Mouse (Mus musculus): ENCODE results near the gene Ccdc85a. TPM values are rescaled to one million over a fixed set of nuclear protein-coding genes. Genes with fewer than 3 reads are reported as not detected.

Gene Ccdc85a
- polyA plus RNA-seq, 1 experiment = not detected

DNA sequence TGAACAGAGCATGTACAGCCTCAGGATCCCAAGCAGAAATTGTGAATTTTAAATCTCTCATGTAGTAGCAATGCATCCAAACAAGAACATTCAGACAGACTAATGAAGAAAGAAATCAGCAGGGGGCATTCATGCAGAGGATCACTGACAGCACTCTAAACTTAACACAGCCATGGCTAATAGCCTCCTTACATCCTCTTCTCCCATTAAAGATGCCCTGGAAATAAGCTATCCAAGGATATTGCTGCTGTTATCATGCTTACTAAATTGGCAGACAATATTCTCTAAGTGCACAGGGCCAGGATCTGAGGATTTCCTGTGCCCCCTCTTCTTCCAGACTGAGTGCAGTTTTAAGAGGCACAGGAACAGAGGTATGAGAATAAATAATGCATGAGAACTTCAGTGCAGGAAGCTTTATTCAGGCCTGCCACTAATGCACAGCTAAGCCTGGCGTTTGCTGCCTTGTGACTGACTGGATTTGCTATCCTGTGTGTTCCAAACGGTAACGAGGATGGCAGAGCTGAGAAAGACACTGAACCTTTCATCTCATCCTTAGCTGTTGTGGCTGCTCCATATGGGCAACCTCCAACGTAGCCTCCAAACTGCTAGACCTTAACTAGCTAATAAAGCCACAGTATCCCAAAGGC is 99.9 kb downstream of the Ccdc85a start:
- no peaks in the 10 kb centered on the region for H3K36me3 ChIP-seq (ENCODE audit: control insufficient read depth, insufficient read depth)
- no peak for TF ChIP-seq MYOD1 (IDR thresholded peaks at IDR 0.05; ENCODE audit: control insufficient read depth, insufficient read length, low read depth)
- TF ChIP-seq FOSL1 (IDR thresholded peaks at IDR 0.05; ENCODE audit: insufficient read depth, low read length, poor library complexity, severe bottlenecking) = no peak
- no peak for TF ChIP-seq USF1 (IDR thresholded peaks at IDR 0.05; ENCODE audit: low read depth)
- TF ChIP-seq CEBPB (IDR thresholded peaks at IDR 0.05; ENCODE audit: low read depth) = no peak
- TF ChIP-seq MAX (IDR thresholded peaks at IDR 0.05) = no peak
- no peak for TF ChIP-seq MYOG (IDR thresholded peaks at IDR 0.05; ENCODE audit: control insufficient read depth, extremely low read depth, insufficient read length)
- TF ChIP-seq CTCF (IDR thresholded peaks at IDR 0.05; ENCODE audit: control insufficient read depth, insufficient read depth, insufficient read length) = no peak
- H3K79me2 ChIP-seq (ENCODE audit: control insufficient read depth, insufficient read depth) = no peaks in the 10 kb centered on the region
- H3K79me3 ChIP-seq (ENCODE audit: low read depth) = no peaks in the 10 kb centered on the region
- H3ac ChIP-seq (ENCODE audit: control insufficient read depth, insufficient read length, low read depth) = no peak overlapping the region
- H3K27me3 ChIP-seq (ENCODE audit: control insufficient read depth, insufficient read depth, insufficient read length) = no peaks in the 10 kb centered on the region
- no peak overlapping the region for H3K4me3 ChIP-seq (ENCODE audit: insufficient read depth, poor library complexity, severe bottlenecking)

GRCm38 (mm10) chr11:28477088-28477487 is 107.0 kb downstream of the Ccdc85a start:
- Histone ChIP-seq H3K79me3 (ENCODE audit: low read depth) (no peaks in the 10 kb centered on the region), H3K4me3 (ENCODE audit: insufficient read depth, poor library complexity, severe bottlenecking) (no peak overlapping the region), H3K36me3 (ENCODE audit: control insufficient read depth, insufficient read depth) (no peaks in the 10 kb centered on the region), H3ac (ENCODE audit: control insufficient read depth, insufficient read length, low read depth) (no peak overlapping the region), H3K79me2 (ENCODE audit: control insufficient read depth, insufficient read depth) (no peaks in the 10 kb centered on the region), H3K27me3 (ENCODE audit: control insufficient read depth, insufficient read depth, insufficient read length) (no peaks in the 10 kb centered on the region)
- TF ChIP-seq MYOD1 (IDR thresholded peaks at IDR 0.05; ENCODE audit: control insufficient read depth, insufficient read length, low read depth) = no peak
- TF ChIP-seq USF1 (IDR thresholded peaks at IDR 0.05; ENCODE audit: low read depth) = no peak
- no peak for TF ChIP-seq MYOG (IDR thresholded peaks at IDR 0.05; ENCODE audit: control insufficient read depth, extremely low read depth, insufficient read length)
- TF ChIP-seq CEBPB (IDR thresholded peaks at IDR 0.05; ENCODE audit: low read depth) = no peak
- TF ChIP-seq CTCF (IDR thresholded peaks at IDR 0.05; ENCODE audit: control insufficient read depth, insufficient read depth, insufficient read length) = no peak
- no peak for TF ChIP-seq MAX (IDR thresholded peaks at IDR 0.05)

- no peak overlapping the region for H3ac ChIP-seq (ENCODE audit: control insufficient read depth, insufficient read length, low read depth)
- no peaks in the 10 kb centered on the region for H3K79me3 ChIP-seq (ENCODE audit: low read depth)
- TF ChIP-seq MYOD1 (IDR thresholded peaks at IDR 0.05; ENCODE audit: control insufficient read depth, insufficient read length, low read depth) (no peak), CEBPB (IDR thresholded peaks at IDR 0.05; ENCODE audit: low read depth) (no peak), CTCF (IDR thresholded peaks at IDR 0.05; ENCODE audit: control insufficient read depth, insufficient read depth, insufficient read length) (no peak), MYOG (IDR thresholded peaks at IDR 0.05; ENCODE audit: control insufficient read depth, extremely low read depth, insufficient read length) (no peak), FOSL1 (IDR thresholded peaks at IDR 0.05; ENCODE audit: insufficient read depth, low read length, poor library complexity, severe bottlenecking) (no peak), MAX (IDR thresholded peaks at IDR 0.05) (no peak), USF1 (IDR thresholded peaks at IDR 0.05; ENCODE audit: low read depth) (no peak)
- H3K4me3 ChIP-seq (ENCODE audit: insufficient read depth, poor library complexity, severe bottlenecking) = no peak overlapping the region
- no peaks in the 10 kb centered on the region for H3K79me2 ChIP-seq (ENCODE audit: control insufficient read depth, insufficient read depth)
- H3K36me3 ChIP-seq (ENCODE audit: control insufficient read depth, insufficient read depth) = no peaks in the 10 kb centered on the region
- H3K27me3 ChIP-seq (ENCODE audit: control insufficient read depth, insufficient read depth, insufficient read length) = no peaks in the 10 kb centered on the region
These were observed 118.4 kb downstream of the Ccdc85a start for GRCm38 (mm10) chr11:28465726-28466125.

GRCm38 (mm10) chr11:28464926-28465325 is 119.2 kb downstream of the Ccdc85a start:
- Histone ChIP-seq H3K79me3 (ENCODE audit: low read depth) (no peaks in the 10 kb centered on the region), H3ac (ENCODE audit: control insufficient read depth, insufficient read length, low read depth) (no peak overlapping the region), H3K79me2 (ENCODE audit: control insufficient read depth, insufficient read depth) (no peaks in the 10 kb centered on the region), H3K27me3 (ENCODE audit: control insufficient read depth, insufficient read depth, insufficient read length) (no peaks in the 10 kb centered on the region), H3K36me3 (ENCODE audit: control insufficient read depth, insufficient read depth) (no peaks in the 10 kb centered on the region), H3K4me3 (ENCODE audit: insufficient read depth, poor library complexity, severe bottlenecking) (no peak overlapping the region)
- TF ChIP-seq FOSL1 (IDR thresholded peaks at IDR 0.05; ENCODE audit: insufficient read depth, low read length, poor library complexity, severe bottlenecking) (no peak), CEBPB (IDR thresholded peaks at IDR 0.05; ENCODE audit: low read depth) (no peak), MYOG (IDR thresholded peaks at IDR 0.05; ENCODE audit: control insufficient read depth, extremely low read depth, insufficient read length) (no peak), CTCF (IDR thresholded peaks at IDR 0.05; ENCODE audit: control insufficient read depth, insufficient read depth, insufficient read length) (no peak), MAX (IDR thresholded peaks at IDR 0.05) (no peak), MYOD1 (IDR thresholded peaks at IDR 0.05; ENCODE audit: control insufficient read depth, insufficient read length, low read depth) (no peak), USF1 (IDR thresholded peaks at IDR 0.05; ENCODE audit: low read depth) (no peak)

DNA sequence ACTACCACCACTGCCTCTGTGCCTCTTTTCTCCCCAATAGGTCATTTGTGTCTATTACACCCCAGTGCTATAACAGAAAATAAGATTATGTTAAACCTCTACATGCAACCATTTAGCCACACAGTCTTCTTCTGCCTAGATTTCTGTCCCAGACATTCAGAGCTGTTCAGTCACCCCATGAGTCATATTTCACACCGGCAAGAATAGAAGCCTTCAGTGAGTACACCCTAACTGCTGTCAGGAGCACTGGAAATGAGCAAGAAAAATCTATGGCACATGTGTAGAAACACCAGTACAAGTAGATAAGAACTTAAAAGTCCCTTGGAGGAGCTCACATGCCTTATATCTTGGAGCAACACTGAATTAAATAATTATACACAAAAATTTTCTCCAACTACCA is 125.0 kb downstream of the Ccdc85a start:
- TF ChIP-seq FOSL1 (IDR thresholded peaks at IDR 0.05; ENCODE audit: insufficient read depth, low read length, poor library complexity, severe bottlenecking) = no peak
- no peak for TF ChIP-seq MYOG (IDR thresholded peaks at IDR 0.05; ENCODE audit: control insufficient read depth, extremely low read depth, insufficient read length)
- no peak for TF ChIP-seq USF1 (IDR thresholded peaks at IDR 0.05; ENCODE audit: low read depth)
- H3ac ChIP-seq (ENCODE audit: control insufficient read depth, insufficient read length, low read depth) = no peak overlapping the region
- H3K79me3 ChIP-seq (ENCODE audit: low read depth) = no peaks in the 10 kb centered on the region
- no peaks in the 10 kb centered on the region for H3K27me3 ChIP-seq (ENCODE audit: control insufficient read depth, insufficient read depth, insufficient read length)
- no peak overlapping the region for H3K4me3 ChIP-seq (ENCODE audit: insufficient read depth, poor library complexity, severe bottlenecking)
- no peaks in the 10 kb centered on the region for H3K36me3 ChIP-seq (ENCODE audit: control insufficient read depth, insufficient read depth)
- H3K79me2 ChIP-seq (ENCODE audit: control insufficient read depth, insufficient read depth) = no peaks in the 10 kb centered on the region

DNA sequence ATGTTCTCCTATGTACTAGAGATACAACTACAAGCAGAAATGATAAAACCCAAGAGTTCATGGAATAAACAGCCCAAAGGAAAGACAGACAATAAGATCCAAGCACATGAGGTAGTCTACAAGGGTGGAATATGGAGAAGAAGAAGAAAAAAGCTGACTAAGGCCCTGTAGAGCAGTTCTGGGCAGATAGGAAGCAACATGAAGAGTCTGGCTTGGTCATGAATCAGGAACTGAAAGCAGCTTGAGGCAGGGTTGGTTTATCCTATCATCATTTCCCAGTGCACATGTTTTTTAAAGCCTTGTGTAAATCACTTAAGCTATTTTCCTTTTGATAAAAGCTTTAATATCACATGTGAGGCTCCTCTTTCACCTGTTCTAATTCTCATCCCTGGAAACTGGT is 144.2 kb downstream of the Ccdc85a start:
- Histone ChIP-seq H3K79me3 (ENCODE audit: low read depth) (no peaks in the 10 kb centered on the region), H3K79me2 (ENCODE audit: control insufficient read depth, insufficient read depth) (no peaks in the 10 kb centered on the region), H3K27me3 (ENCODE audit: control insufficient read depth, insufficient read depth, insufficient read length) (no peaks in the 10 kb centered on the region), H3ac (ENCODE audit: control insufficient read depth, insufficient read length, low read depth) (no peak overlapping the region), H3K36me3 (ENCODE audit: control insufficient read depth, insufficient read depth) (no peaks in the 10 kb centered on the region), H3K4me3 (ENCODE audit: insufficient read depth, poor library complexity, severe bottlenecking) (no peak overlapping the region)
- TF ChIP-seq MAX (IDR thresholded peaks at IDR 0.05) (no peak), MYOG (IDR thresholded peaks at IDR 0.05; ENCODE audit: control insufficient read depth, extremely low read depth, insufficient read length) (no peak), MYOD1 (IDR thresholded peaks at IDR 0.05; ENCODE audit: control insufficient read depth, insufficient read length, low read depth) (no peak), CEBPB (IDR thresholded peaks at IDR 0.05; ENCODE audit: low read depth) (no peak), CTCF (IDR thresholded peaks at IDR 0.05; ENCODE audit: control insufficient read depth, insufficient read depth, insufficient read length) (no peak), FOSL1 (IDR thresholded peaks at IDR 0.05; ENCODE audit: insufficient read depth, low read length, poor library complexity, severe bottlenecking) (no peak), USF1 (IDR thresholded peaks at IDR 0.05; ENCODE audit: low read depth) (no peak)

Data from C2C12 (cell line).